Mouse (Mus musculus): ENCODE results near the gene Ano3. TPM values are rescaled to one million over a fixed set of nuclear protein-coding genes. Genes with fewer than 3 reads are reported as not detected.

Gene Ano3
- polyA plus RNA-seq, 1 experiment from 2014 or later = 0.54 TPM

DNA sequence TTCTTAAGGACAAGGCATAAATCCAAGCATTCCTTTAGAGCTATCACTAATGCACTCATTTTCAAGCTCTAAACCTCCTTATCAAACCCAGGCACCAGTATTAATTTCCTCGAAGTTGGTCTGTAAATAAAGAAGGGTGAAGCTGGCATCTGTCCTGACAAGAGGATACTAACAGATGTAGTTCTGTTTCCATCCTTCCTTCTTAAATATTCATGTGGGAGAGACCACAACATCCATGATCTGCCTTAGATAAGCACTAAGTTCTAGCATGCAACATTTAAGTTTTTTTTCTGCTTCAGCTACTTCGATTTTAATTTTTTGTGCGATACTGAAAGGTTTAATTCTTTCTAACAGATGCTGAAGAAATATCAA, 305 bp downstream of the Ano3 start:
- H3K27me3 ChIP-seq (ENCODE audit: control insufficient read depth, insufficient read depth, low read length) = no peaks in the 10 kb centered on the region
- peaks cover 5% of the 10 kb centered on the region for H3K4me1 ChIP-seq (ENCODE audit: control insufficient read depth, insufficient read depth, low read length)
- H3K4me3 ChIP-seq (ENCODE audit: low read depth, low read length) = peak overlapping the region; percentile 28; the same call in 1 of the 2 replicates
- peak overlapping the region; percentile 50 for H3K4me2 ChIP-seq (ENCODE audit: low read depth)
- no peaks in the 10 kb centered on the region for H3K36me3 ChIP-seq (ENCODE audit: control insufficient read depth, insufficient read depth, low read length)
- 69% methylated on average over 3 of the region's 3 CpGs for WGBS
- no peaks in the 10 kb centered on the region for H3K9me3 ChIP-seq (ENCODE audit: control insufficient read depth, low read length)
- DNase-seq (ENCODE audit: low spot score) = no peak
- no peak overlapping the region for H3K9ac ChIP-seq (ENCODE audit: low read length)
- ATAC-seq (ENCODE audit: insufficient read depth, low FRiP score, low TSS enrichment) = no peak; the same call in 1 of the 2 replicates
- no peak overlapping the region for H3K27ac ChIP-seq (ENCODE audit: low read depth, low read length)

DNA sequence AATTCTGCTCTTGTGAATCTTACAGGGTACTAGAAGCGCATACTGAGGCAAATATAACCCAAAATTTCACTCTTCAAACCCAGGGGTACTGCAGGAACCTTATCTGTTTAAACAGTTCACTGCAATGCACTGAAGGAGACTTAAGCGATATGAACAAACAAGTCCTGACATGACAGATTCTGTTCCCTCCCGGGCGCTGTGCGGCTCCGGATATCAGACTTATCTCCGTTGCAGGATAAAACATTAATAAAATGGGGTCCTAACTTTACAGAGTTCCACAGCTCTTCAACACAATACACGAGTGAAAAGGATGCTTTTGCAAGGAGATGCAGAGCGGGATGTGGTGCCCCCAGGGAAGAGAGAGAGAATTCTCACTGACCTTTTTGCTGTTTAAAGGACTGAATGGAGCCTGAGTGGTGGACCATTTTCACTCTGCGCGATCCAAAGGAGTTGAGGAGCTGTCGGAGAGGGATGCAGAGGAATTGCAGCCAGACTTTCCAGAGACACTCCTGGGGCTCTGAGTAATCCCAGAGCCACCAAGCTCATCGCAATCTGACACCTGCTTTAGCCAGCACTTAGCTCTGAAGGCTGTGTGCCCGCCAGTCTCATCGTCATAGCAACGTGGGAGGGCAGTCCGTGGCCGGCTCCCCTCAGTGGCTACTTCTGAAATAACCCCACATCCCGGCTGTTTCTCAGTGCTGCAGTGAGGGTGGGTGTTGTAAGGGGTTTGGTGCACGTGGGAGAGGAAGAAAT, 868 bp downstream of the Ano3 start:
- peaks cover 5% of the 10 kb centered on the region for H3K4me1 ChIP-seq (ENCODE audit: control insufficient read depth, insufficient read depth, low read length)
- H3K4me3 ChIP-seq (ENCODE audit: low read depth, low read length) = peak overlapping the region; percentile 28
- no peaks in the 10 kb centered on the region for H3K36me3 ChIP-seq (ENCODE audit: control insufficient read depth, insufficient read depth, low read length)
- no peaks in the 10 kb centered on the region for H3K27me3 ChIP-seq (ENCODE audit: control insufficient read depth, insufficient read depth, low read length)
- no peaks in the 10 kb centered on the region for H3K9me3 ChIP-seq (ENCODE audit: control insufficient read depth, low read length)
- WGBS = 12% methylated on average over 20 of the region's 20 CpGs
- peak overlapping the region; percentile 32; the same call in 1 of the 2 replicates for H3K9ac ChIP-seq (ENCODE audit: low read length)
- ATAC-seq (ENCODE audit: insufficient read depth, low FRiP score, low TSS enrichment) (peak; percentile 91), DNase-seq (ENCODE audit: low spot score) (peak; percentile 69)
- peak overlapping the region; percentile 50 for H3K4me2 ChIP-seq (ENCODE audit: low read depth)
- H3K27ac ChIP-seq (ENCODE audit: low read depth, low read length) = no peak overlapping the region

DNA sequence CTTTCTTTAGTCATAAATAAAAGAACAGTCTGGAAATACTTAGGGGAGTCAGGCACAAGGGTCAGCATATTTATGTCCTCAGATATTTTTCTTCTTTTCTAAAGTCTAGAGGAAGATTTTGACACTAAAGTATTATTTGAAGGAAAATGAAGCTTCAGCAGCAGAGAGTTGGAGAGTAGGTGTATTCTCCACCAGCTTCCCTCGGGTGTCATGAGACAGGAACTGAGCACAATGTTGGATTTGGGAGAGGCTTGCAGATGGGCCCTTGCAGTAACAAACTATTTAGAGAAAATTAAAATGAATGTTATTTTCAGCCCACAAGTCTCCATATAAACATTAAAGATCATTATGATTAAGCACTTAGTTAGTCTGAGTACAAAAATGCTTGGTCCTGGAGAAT, 5.6 kb downstream of the Ano3 start:
- H3K36me3 ChIP-seq (ENCODE audit: control insufficient read depth, insufficient read depth, low read length) = no peaks in the 10 kb centered on the region
- H3K4me1 ChIP-seq (ENCODE audit: control insufficient read depth, insufficient read depth, low read length) = peaks cover 5% of the 10 kb centered on the region
- 78% methylated on average over 1 of the region's 1 CpGs for WGBS
- no peak overlapping the region for H3K4me3 ChIP-seq (ENCODE audit: low read depth, low read length)
- ATAC-seq (ENCODE audit: insufficient read depth, low FRiP score, low TSS enrichment) (no peak), DNase-seq (ENCODE audit: low spot score) (no peak)
- H3K9me3 ChIP-seq (ENCODE audit: control insufficient read depth, low read length) = no peaks in the 10 kb centered on the region
- H3K27ac ChIP-seq (ENCODE audit: low read depth, low read length) = no peak overlapping the region
- no peak overlapping the region for H3K4me2 ChIP-seq (ENCODE audit: low read depth)
- no peak overlapping the region for H3K9ac ChIP-seq (ENCODE audit: low read length)
- no peaks in the 10 kb centered on the region for H3K27me3 ChIP-seq (ENCODE audit: control insufficient read depth, insufficient read depth, low read length)

DNA sequence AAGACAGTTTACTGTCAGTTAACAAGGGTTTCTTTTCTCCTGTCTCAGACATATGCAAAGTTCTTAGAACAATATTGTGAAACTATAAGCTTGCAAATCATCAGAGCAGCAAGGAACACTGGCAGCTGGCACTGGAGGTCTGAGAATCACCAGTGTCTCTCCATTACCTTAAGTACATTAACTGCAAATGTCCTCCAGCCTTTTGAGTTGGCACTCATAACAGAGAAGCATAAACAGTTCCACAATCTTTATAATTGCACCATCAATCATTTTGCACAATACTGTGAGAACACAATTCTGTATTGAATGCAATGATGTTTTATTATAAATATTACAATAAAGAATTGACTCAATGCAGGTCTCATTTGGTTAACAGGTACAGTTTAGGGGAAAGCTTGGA, 15.0 kb downstream of the Ano3 start:
- Histone ChIP-seq H3K9me3 (ENCODE audit: control insufficient read depth, low read length) (no peaks in the 10 kb centered on the region), H3K27me3 (ENCODE audit: control insufficient read depth, insufficient read depth, low read length) (no peaks in the 10 kb centered on the region), H3K4me1 (ENCODE audit: control insufficient read depth, insufficient read depth, low read length) (no peaks in the 10 kb centered on the region), H3K9ac (ENCODE audit: low read length) (no peak overlapping the region), H3K4me2 (ENCODE audit: low read depth) (no peak overlapping the region), H3K36me3 (ENCODE audit: control insufficient read depth, insufficient read depth, low read length) (no peaks in the 10 kb centered on the region), H3K27ac (ENCODE audit: low read depth, low read length) (no peak overlapping the region), H3K4me3 (ENCODE audit: low read depth, low read length) (no peak overlapping the region)
- ATAC-seq (ENCODE audit: insufficient read depth, low FRiP score, low TSS enrichment) = no peak
- DNase-seq (ENCODE audit: low spot score) = no peak

DNA sequence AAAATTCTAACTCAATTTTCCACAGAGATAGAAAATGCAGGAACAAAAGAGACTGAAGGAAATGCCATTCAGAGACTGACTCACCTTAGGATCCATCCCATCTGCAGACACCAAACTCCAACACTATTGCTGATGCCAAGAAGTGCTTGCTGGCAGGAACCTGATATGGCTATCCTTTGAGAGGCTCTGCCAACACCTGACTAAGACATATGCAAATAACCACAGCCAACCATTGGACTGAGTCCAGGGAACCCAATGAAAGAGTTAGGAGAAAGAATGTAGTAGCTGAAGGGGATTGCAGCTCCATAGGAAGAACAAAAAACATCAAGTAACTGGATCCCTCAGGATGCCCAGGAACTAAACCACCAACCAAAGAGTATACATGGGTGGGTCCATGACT, 21.6 kb downstream of the Ano3 start:
- Histone ChIP-seq H3K4me1 (ENCODE audit: control insufficient read depth, insufficient read depth, low read length) (no peaks in the 10 kb centered on the region), H3K9me3 (ENCODE audit: control insufficient read depth, low read length) (no peaks in the 10 kb centered on the region), H3K4me2 (ENCODE audit: low read depth) (no peak overlapping the region), H3K36me3 (ENCODE audit: control insufficient read depth, insufficient read depth, low read length) (no peaks in the 10 kb centered on the region), H3K27me3 (ENCODE audit: control insufficient read depth, insufficient read depth, low read length) (no peaks in the 10 kb centered on the region), H3K9ac (ENCODE audit: low read length) (no peak overlapping the region), H3K4me3 (ENCODE audit: low read depth, low read length) (no peak overlapping the region), H3K27ac (ENCODE audit: low read depth, low read length) (no peak overlapping the region)
- ATAC-seq (ENCODE audit: insufficient read depth, low FRiP score, low TSS enrichment) (no peak), DNase-seq (ENCODE audit: low spot score) (no peak)

DNA sequence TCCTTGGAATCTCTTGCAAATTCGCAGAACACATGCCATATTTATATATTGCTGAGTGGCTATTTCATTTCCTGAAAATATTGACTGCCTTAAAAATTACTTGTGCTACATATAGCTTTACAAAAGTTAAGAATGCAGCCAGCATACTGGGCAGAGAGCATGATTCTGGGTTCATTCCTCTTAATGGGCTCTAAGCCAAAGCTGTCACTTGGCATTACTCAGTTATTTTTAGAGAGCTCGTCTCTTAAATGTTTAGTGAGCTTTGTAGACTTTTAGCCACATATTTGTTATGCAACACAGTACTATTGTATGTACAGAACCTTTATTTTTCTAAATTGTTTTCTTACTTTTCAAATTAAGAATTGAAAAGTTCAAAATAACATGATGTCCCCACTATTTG, 41.2 kb downstream of the Ano3 start:
- ATAC-seq (ENCODE audit: insufficient read depth, low FRiP score, low TSS enrichment) = no peak

DNA sequence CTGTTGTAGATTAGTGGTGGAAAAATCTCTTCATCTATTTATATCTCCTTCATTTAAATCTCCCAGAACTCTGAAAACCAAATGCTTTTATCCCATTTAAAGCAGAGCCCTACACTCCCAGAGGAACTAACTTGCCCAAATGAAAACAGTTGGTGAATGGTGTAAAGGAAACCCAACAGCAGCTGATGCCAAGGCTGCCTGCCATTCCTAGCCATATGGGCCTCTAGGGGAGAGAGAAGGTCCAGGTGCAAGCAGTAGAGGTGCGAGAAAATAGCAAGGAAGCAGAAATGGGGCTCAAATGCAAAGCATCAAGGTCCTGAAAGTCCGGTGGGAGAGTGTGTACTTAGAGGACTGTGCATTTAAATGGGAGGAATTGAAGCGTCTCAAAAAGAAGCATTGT, 44.2 kb downstream of the Ano3 start:
- H3K27me3 ChIP-seq (ENCODE audit: control insufficient read depth, insufficient read depth, low read length) = no peaks in the 10 kb centered on the region
- ATAC-seq (ENCODE audit: insufficient read depth, low FRiP score, low TSS enrichment) (no peak), DNase-seq (ENCODE audit: low spot score) (no peak)
- no peak overlapping the region for H3K27ac ChIP-seq (ENCODE audit: low read depth, low read length)
- H3K4me2 ChIP-seq (ENCODE audit: low read depth) = no peak overlapping the region
- H3K9ac ChIP-seq (ENCODE audit: low read length) = no peak overlapping the region
- H3K4me1 ChIP-seq (ENCODE audit: control insufficient read depth, insufficient read depth, low read length) = no peaks in the 10 kb centered on the region
- WGBS = 72% methylated on average over 3 of the region's 3 CpGs
- H3K4me3 ChIP-seq (ENCODE audit: low read depth, low read length) = no peak overlapping the region
- H3K36me3 ChIP-seq (ENCODE audit: control insufficient read depth, insufficient read depth, low read length) = no peaks in the 10 kb centered on the region
- H3K9me3 ChIP-seq (ENCODE audit: control insufficient read depth, low read length) = no peaks in the 10 kb centered on the region

More for the DNA sequence above, 41.2 kb downstream of the Ano3 start:
- 92% methylated on average over 2 of the region's 2 CpGs for WGBS
- H3K27ac ChIP-seq (ENCODE audit: low read depth, low read length) = no peak overlapping the region
- no peak overlapping the region for H3K4me2 ChIP-seq (ENCODE audit: low read depth)
- no peaks in the 10 kb centered on the region for H3K27me3 ChIP-seq (ENCODE audit: control insufficient read depth, insufficient read depth, low read length)
- no peak for DNase-seq (ENCODE audit: low spot score)
- H3K9me3 ChIP-seq (ENCODE audit: control insufficient read depth, low read length) = no peaks in the 10 kb centered on the region
- no peak overlapping the region for H3K4me3 ChIP-seq (ENCODE audit: low read depth, low read length)
- no peak overlapping the region for H3K9ac ChIP-seq (ENCODE audit: low read length)
- H3K4me1 ChIP-seq (ENCODE audit: control insufficient read depth, insufficient read depth, low read length) = no peaks in the 10 kb centered on the region
- H3K36me3 ChIP-seq (ENCODE audit: control insufficient read depth, insufficient read depth, low read length) = no peaks in the 10 kb centered on the region

DNA sequence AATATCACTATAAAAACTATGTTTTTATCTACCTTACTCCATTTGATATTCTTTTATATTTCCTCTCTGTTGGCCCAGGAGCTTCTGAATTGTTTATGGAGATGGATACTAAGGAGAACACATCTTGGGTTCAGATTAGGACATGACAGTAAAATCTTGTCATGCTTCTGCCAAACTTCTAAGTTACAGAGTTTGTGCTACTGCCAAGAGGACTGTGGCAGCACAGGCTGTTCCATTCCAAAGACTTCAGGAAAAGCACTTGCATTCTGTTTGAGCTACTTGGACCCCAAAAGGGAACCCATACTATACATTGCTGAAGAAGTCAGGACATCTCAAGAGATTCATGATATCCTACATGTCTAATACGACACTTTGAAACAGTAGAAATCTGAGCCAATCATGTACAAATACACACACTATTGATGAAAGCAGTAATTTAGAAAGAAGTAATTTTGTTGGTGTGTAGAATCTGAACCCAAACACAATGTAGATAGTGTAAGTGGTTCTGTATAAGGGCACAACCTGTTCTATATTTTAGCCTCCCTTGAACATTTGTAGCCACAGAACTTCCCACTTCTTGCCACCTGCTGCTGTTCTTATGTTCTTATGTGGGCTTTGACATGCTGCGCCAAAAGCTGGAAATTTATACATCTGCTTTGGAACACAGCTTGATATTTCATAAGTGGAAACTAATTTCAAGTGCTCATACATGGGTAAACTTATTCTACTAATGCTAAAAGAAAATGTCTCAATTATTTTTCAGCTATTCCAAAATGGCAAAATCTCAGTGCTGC, 54.0 kb downstream of the Ano3 start:
- Histone ChIP-seq H3K9me3 (ENCODE audit: control insufficient read depth, low read length) (no peaks in the 10 kb centered on the region), H3K36me3 (ENCODE audit: control insufficient read depth, insufficient read depth, low read length) (no peaks in the 10 kb centered on the region), H3K4me2 (ENCODE audit: low read depth) (no peak overlapping the region), H3K4me1 (ENCODE audit: control insufficient read depth, insufficient read depth, low read length) (no peaks in the 10 kb centered on the region), H3K9ac (ENCODE audit: low read length) (no peak overlapping the region), H3K27ac (ENCODE audit: low read depth, low read length) (no peak overlapping the region), H3K27me3 (ENCODE audit: control insufficient read depth, insufficient read depth, low read length) (no peaks in the 10 kb centered on the region), H3K4me3 (ENCODE audit: low read depth, low read length) (no peak overlapping the region)
- ATAC-seq (ENCODE audit: insufficient read depth, low FRiP score, low TSS enrichment) = no peak
- 94% methylated on average over 2 of the region's 2 CpGs for WGBS
- DNase-seq (ENCODE audit: low spot score) = no peak

DNA sequence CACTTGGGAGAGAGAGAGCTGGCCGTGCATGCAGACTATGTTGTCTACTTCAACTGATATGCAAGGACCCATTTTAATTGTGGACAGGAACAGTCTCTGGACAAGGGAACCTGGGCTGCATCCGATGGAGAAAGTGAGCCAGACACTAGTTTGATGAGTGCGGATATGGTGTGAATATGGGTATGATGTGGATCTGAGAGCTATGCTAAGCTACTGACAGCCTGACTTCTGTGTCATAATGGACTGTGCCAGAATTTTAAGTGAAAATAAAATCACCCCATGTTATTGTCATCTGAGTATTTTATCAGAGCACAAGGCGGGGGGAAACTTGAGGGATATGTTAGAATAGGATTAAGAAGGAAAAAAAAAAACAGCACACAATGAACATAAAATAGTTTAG, 79.1 kb downstream of the Ano3 start:
- WGBS = 92% methylated on average over 4 of the region's 4 CpGs
- H3K9ac ChIP-seq (ENCODE audit: low read length) = no peak overlapping the region

More for the DNA sequence above, 79.1 kb downstream of the Ano3 start:
- H3K27me3 ChIP-seq (ENCODE audit: control insufficient read depth, insufficient read depth, low read length) = no peaks in the 10 kb centered on the region
- no peak overlapping the region for H3K4me2 ChIP-seq (ENCODE audit: low read depth)
- H3K4me3 ChIP-seq (ENCODE audit: low read depth, low read length) = no peak overlapping the region
- H3K4me1 ChIP-seq (ENCODE audit: control insufficient read depth, insufficient read depth, low read length) = no peaks in the 10 kb centered on the region
- no peak for ATAC-seq (ENCODE audit: insufficient read depth, low FRiP score, low TSS enrichment)
- no peak for DNase-seq (ENCODE audit: low spot score)
- H3K27ac ChIP-seq (ENCODE audit: low read depth, low read length) = no peak overlapping the region
- no peaks in the 10 kb centered on the region for H3K36me3 ChIP-seq (ENCODE audit: control insufficient read depth, insufficient read depth, low read length)
- no peaks in the 10 kb centered on the region for H3K9me3 ChIP-seq (ENCODE audit: control insufficient read depth, low read length)
